Mouse (Mus musculus) myocyte (in vitro differentiated cells): ENCODE data around the gene Ccl8. TPM values are rescaled to one million over a fixed set of nuclear protein-coding genes. Genes with fewer than 3 reads are reported as not detected.

ENCODE experiments used
- H3K27me3 ChIP-seq: one replicate; pipeline ENCODE4 v1.6.1; 2011; ENCODE audit not compliant: control insufficient read depth, insufficient read depth, insufficient read length
- H3K36me3 ChIP-seq: one replicate; pipeline ENCODE4 v1.6.1; 2011; ENCODE audit not compliant: control insufficient read depth, insufficient read depth
- H3K4me2 ChIP-seq: one replicate; pipeline ENCODE4 v1.6.1; 2011; ENCODE audit warnings: low read depth, control low read depth
- H3K4me3 ChIP-seq: one replicate; pipeline ENCODE4 v1.5.1; 2011; ENCODE audit warnings: mild to moderate bottlenecking, control low read depth, moderate library complexity
- H3K79me2 ChIP-seq: one replicate; pipeline ENCODE4 v1.6.1; 2011; ENCODE audit not compliant: control insufficient read depth, insufficient read depth
- H3ac ChIP-seq: one replicate; pipeline ENCODE4 v1.6.1; 2011; ENCODE audit not compliant: control insufficient read depth, insufficient read length
- CEBPB ChIP-seq: IDR thresholded peaks from 2 replicates; pipeline ENCODE4 v1.6.1; 2011; ENCODE audit warnings: mild to moderate bottlenecking, moderate library complexity; ENCODE audit not compliant: poor library complexity, insufficient read depth, severe bottlenecking
- E2F4 ChIP-seq: IDR thresholded peaks from one replicate; pipeline ENCODE4 v1.6.1; 2011; ENCODE audit warnings: mild to moderate bottlenecking, control low read depth, moderate library complexity; ENCODE audit not compliant: insufficient read depth
- MAX ChIP-seq: IDR thresholded peaks from one replicate; pipeline ENCODE4 v1.6.1; 2011; ENCODE audit warnings: low read depth, mild to moderate bottlenecking, control low read depth
- MYOD1 ChIP-seq, 3 experiments: IDR thresholded peaks; one replicate each; pipeline ENCODE4 v1.6.1; 2011; ENCODE audit warnings: control low read depth in 2 of 3, low read depth in 2 of 3, mild to moderate bottlenecking in 2 of 3, moderate library complexity in 1 of 3; ENCODE audit not compliant: insufficient read length in 2 of 3, control insufficient read depth in 1 of 3
- MYOG ChIP-seq, 3 experiments: IDR thresholded peaks; one replicate each; pipeline ENCODE4 v1.6.1; 2011; ENCODE audit warnings: control low read depth in 2 of 3, low read depth in 2 of 3, mild to moderate bottlenecking in 2 of 3; ENCODE audit not compliant: insufficient read length in 2 of 3, control insufficient read depth in 1 of 3, insufficient read depth in 1 of 3
- POLR2A ChIP-seq: IDR thresholded peaks from one replicate; pipeline ENCODE4 v1.6.1; 2011; ENCODE audit warnings: low read depth, mild to moderate bottlenecking, control low read depth, moderate library complexity; ENCODE audit not compliant: insufficient read length
- POLR2AphosphoS2 ChIP-seq: IDR thresholded peaks from one replicate; pipeline ENCODE4 v1.6.1; 2011; ENCODE audit warnings: low read depth, control low read depth; ENCODE audit not compliant: insufficient read length
- REST ChIP-seq: IDR thresholded peaks from one replicate; pipeline ENCODE4 v1.6.1; 2011; ENCODE audit warnings: mild to moderate bottlenecking, control low read depth, moderate library complexity; ENCODE audit not compliant: insufficient read depth, insufficient read length
- SRF ChIP-seq: IDR thresholded peaks from one replicate; pipeline ENCODE4 v1.6.1; 2011; ENCODE audit warnings: low read depth; ENCODE audit not compliant: control insufficient read depth, insufficient read length
- TCF12 ChIP-seq: IDR thresholded peaks from one replicate; pipeline ENCODE4 v1.6.1; 2011; ENCODE audit warnings: mild to moderate bottlenecking, control low read depth; ENCODE audit not compliant: poor library complexity, insufficient read depth, severe bottlenecking
- TCF3 ChIP-seq: IDR thresholded peaks from one replicate; pipeline ENCODE4 v1.6.1; 2011; ENCODE audit warnings: low read depth, control low read depth; ENCODE audit not compliant: insufficient read length
- USF1 ChIP-seq: IDR thresholded peaks from one replicate; pipeline ENCODE4 v1.6.1; 2011; ENCODE audit warnings: low read depth, mild to moderate bottlenecking, control low read depth, moderate library complexity
- polyA plus RNA-seq: library from polyadenylated mRNA; unstranded; fragments of >200 nt; fragmentation: generic; extraction: Trizol; gene quantifications from one replicate; pipeline ENCODE4 v1.2.1, GENCODE M21; 2012; ENCODE audit warnings: missing spikeins

Gene Ccl8
- polyA plus RNA-seq, 1 experiment, result 1.3 TPM

DNA sequence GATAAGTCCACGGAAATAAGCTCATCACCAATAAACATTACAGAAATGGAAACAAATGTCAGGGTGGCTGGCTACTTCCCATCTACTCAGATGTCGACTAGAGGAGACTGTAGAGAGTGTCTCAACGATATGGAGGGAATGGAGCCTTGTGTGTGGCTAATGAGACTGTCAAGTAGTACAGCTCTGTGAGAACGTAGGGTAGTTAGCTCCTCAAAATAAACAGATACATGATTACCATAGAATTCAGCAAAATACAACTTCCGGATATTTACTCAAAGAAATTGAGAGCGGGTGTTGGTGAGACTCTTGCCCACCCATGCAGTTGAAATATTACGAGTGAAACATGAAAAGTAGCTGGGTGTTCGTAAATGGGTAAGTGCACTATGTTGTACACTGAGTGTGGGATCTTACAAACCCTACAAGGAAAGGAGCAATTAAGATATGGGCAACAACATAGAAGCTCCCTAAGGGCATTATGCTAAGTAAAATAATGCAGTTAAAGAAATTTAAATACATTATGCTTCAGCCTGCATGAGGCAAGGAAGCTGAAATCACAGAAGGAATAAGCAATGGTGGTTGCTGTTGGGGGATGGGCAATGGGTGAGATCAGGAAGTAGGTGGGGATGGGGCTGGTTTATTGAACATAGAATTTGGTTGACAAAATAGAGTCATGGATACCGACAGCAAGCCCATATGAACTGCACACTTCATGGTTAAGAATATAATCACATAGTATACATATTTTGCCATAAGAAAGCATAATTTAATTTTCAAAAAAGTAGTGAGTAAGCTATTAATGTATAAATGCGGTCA lies 15.3 kb upstream of the Ccl8 start:
- Histone ChIP-seq H3K27me3 (no peaks in the 10 kb centered on the region), H3K4me3 (no peak overlapping the region), H3K79me2 (no peaks in the 10 kb centered on the region), H3K4me2 (no peak overlapping the region), H3K36me3 (no peaks in the 10 kb centered on the region), H3ac (no peak overlapping the region)
- no peak for TF ChIP-seq MYOG (IDR thresholded peaks at IDR 0.05; ENCODE audit: control insufficient read depth in 1 of 3, insufficient read depth in 1 of 3, insufficient read length in 2 of 3, low read depth in 2 of 3)
- TF ChIP-seq TCF12, result no peak
- TF ChIP-seq MYOD1 (IDR thresholded peaks at IDR 0.05; ENCODE audit: control insufficient read depth in 1 of 3, insufficient read length in 2 of 3, low read depth in 2 of 3), result no peak
- no peak for TF ChIP-seq POLR2AphosphoS2
- no peak for TF ChIP-seq SRF

DNA sequence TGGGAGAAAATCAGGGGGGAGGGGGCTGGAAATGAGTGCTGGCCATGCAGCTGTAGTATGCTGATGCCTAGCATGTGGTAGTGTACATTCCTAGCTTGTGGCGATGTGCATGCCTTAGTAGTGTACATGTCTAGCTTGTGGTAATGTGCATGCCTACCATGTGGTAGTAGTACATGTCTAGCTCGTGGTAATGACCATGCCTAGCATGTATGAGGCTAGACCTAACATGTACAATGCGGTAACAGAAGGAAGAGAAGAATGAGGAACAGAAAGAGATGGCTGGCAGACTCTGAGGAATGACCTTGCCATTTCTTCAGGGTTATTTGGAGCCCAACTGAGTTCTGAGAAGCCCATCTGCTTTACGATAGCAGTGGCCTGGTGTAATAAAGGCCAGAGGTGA lies 13.9 kb upstream of the Ccl8 start:
- H3K79me2 ChIP-seq, result no peaks in the 10 kb centered on the region
- TF ChIP-seq MYOD1 (IDR thresholded peaks at IDR 0.05; ENCODE audit: control insufficient read depth in 1 of 3, insufficient read length in 2 of 3, low read depth in 2 of 3), result no peak
- no peak for TF ChIP-seq MYOG (IDR thresholded peaks at IDR 0.05; ENCODE audit: control insufficient read depth in 1 of 3, insufficient read depth in 1 of 3, insufficient read length in 2 of 3, low read depth in 2 of 3)
- no peaks in the 10 kb centered on the region for H3K36me3 ChIP-seq
- H3K27me3 ChIP-seq, result no peaks in the 10 kb centered on the region
- H3K4me3 ChIP-seq, result no peak overlapping the region
- H3ac ChIP-seq, result no peak overlapping the region
- no peak overlapping the region for H3K4me2 ChIP-seq

DNA sequence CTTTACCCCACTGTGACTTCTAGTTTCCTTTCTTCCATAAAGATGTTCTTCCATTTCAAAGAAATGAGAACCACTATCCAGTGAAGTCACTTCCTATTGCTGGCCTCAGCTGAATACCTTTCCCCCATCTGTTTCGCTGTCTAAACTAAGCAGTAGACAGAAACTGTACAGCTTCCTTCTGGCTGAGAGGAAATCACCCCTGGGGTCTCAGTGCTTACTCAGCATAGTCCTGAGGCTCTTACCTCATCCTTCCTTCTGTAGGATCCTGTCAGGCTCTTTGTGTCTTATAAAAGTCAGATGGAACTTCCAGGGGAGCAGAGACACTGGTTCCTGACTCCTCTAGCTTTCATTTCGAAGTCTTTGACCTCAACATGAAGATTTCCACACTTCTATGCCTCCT lies 13.5 kb upstream of the Ccl8 start, which contains the start of gene Ccl12:
TSS of gene Ccl12 (plus strand) at position 317 of the 400 bp plus-strand sequence.
- Histone ChIP-seq H3K79me2 (no peaks in the 10 kb centered on the region), H3K36me3 (no peaks in the 10 kb centered on the region), H3K27me3 (no peaks in the 10 kb centered on the region), H3K4me2 (no peak within 1 kb of the TSS), H3K4me3 (no peak within 1 kb of the TSS), H3ac (no peak within 1 kb of the TSS)
- TF ChIP-seq E2F4 (no peak), MAX (no peak), TCF12 (no peak), SRF (no peak), MYOG (IDR thresholded peaks at IDR 0.05; ENCODE audit: control insufficient read depth in 1 of 3, insufficient read depth in 1 of 3, insufficient read length in 2 of 3, low read depth in 2 of 3) (no peak), CEBPB (no peak), POLR2A (no peak), POLR2AphosphoS2 (no peak), USF1 (no peak), MYOD1 (IDR thresholded peaks at IDR 0.05; ENCODE audit: control insufficient read depth in 1 of 3, insufficient read length in 2 of 3, low read depth in 2 of 3) (no peak), REST (no peak), TCF3 (no peak)

DNA sequence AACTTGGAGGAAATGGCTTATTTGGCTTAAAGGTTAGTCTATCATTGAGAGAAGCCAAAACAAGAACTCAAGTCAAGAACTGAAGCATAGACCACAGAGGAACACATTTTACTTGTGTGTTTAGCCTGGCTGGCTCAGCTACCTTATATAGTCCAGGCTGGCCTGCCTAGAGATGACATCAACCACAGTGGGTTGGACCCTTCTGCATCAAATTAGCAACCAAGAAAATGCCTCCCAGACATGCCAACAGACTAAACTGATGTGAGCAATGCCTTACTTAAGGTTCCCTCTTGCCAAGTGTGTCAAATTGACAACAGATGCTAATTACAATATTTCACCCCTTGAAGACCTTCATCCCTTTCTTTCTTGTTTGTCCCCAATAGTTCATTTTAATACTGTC lies 5.4 kb upstream of the Ccl8 start:
- Histone ChIP-seq H3K36me3 (no peaks in the 10 kb centered on the region), H3K27me3 (no peaks in the 10 kb centered on the region), H3K4me2 (no peak overlapping the region), H3K4me3 (no peak overlapping the region), H3ac (no peak overlapping the region), H3K79me2 (no peaks in the 10 kb centered on the region)
- TF ChIP-seq MYOG (IDR thresholded peaks at IDR 0.05; ENCODE audit: control insufficient read depth in 1 of 3, insufficient read depth in 1 of 3, insufficient read length in 2 of 3, low read depth in 2 of 3) (no peak), REST (no peak), TCF12 (no peak), POLR2A (no peak), E2F4 (no peak), MYOD1 (IDR thresholded peaks at IDR 0.05; ENCODE audit: control insufficient read depth in 1 of 3, insufficient read length in 2 of 3, low read depth in 2 of 3) (no peak), TCF3 (no peak), CEBPB (no peak)

DNA sequence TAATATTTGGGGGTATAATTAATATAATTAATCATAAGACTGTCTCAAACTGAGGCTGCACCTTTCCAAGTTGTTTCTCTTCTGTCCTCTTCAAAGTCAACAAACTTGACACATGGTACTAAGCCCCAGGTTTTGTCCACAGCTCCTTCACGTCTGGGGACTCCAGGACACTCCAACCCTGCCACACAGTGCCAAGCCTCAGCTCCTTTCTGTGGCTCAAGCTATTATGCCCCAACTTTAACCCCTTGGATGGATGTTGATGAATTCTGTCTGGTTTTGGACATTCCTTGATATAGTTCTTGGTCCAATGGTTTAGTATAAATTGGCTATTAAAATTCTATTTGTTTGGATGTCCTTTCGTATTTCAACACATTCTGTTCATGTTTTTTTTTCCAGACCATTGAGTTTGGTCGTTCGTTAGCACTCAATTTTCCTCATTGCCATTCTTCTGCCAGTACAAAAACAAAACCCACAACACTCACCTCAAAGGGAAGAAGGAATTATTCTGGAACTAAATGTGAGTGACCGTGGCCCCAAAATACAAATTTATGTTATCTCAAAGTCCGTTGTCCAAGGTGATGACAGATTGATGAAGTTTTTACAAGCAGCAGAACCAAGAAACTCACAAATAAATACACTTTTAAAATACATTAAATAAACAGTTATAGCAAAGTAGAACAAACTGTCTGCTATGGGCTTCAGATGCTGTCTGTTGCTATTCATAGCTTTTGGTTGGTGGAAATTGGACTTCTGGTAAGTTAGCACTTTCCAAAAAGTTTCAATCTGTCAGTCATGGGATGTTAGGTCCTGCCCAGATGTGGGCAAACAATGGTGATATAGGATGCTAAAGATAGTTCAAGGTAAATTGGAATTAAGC lies 4.4 kb upstream of the Ccl8 start:
- no peaks in the 10 kb centered on the region for H3K79me2 ChIP-seq
- TF ChIP-seq POLR2A, result no peak
- TF ChIP-seq TCF3, result no peak
- TF ChIP-seq MAX, result no peak
- no peak for TF ChIP-seq MYOD1 (IDR thresholded peaks at IDR 0.05; ENCODE audit: control insufficient read depth in 1 of 3, insufficient read length in 2 of 3, low read depth in 2 of 3)
- TF ChIP-seq USF1, result no peak
- TF ChIP-seq CEBPB, result no peak
- no peak for TF ChIP-seq POLR2AphosphoS2
- no peak for TF ChIP-seq E2F4
- no peak for TF ChIP-seq REST
- no peak for TF ChIP-seq MYOG (IDR thresholded peaks at IDR 0.05; ENCODE audit: control insufficient read depth in 1 of 3, insufficient read depth in 1 of 3, insufficient read length in 2 of 3, low read depth in 2 of 3)
- TF ChIP-seq SRF, result no peak
- H3K27me3 ChIP-seq, result no peaks in the 10 kb centered on the region
- no peak overlapping the region for H3ac ChIP-seq
- H3K36me3 ChIP-seq, result no peaks in the 10 kb centered on the region
- H3K4me3 ChIP-seq, result no peak overlapping the region
- H3K4me2 ChIP-seq, result no peak overlapping the region
